Mouse (Mus musculus): ENCODE measurements at regions not wholly inside any gene's neighbourhood (a gene's known extent, or its start where the extent isn't known, plus 50 kb on each side); places are given as distances from the start of the nearest gene placed in this dataset.

DNA sequence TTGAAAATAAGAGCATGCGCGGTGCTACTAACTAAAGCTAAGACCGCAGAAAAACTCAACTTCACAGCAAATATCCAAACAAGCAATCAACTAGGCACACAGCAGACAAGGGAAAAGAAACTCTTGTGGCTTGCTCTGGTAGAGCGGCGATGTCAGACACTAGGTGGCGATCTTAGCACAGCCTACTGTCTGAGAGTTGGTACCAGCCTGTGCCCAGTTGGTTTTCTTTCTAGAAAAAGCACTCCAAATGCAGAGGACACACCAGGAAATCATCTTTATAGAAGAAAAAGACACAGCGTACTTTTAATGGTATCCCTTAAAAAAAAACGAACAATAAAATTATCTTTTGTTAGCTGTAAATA, 115.6 kb downstream of the Kdr start:
- Histone ChIP-seq H3K27ac (ENCODE audit: low read depth, low read length) (no peak overlapping the region), H3K36me3 (ENCODE audit: control insufficient read depth, insufficient read depth, low read length) (no peaks in the 10 kb centered on the region), H3K4me1 (ENCODE audit: control insufficient read depth, insufficient read depth, low read length) (no peaks in the 10 kb centered on the region), H3K9me3 (ENCODE audit: control insufficient read depth, low read length) (no peaks in the 10 kb centered on the region), H3K27me3 (ENCODE audit: control insufficient read depth, insufficient read depth, low read length) (no peaks in the 10 kb centered on the region), H3K4me2 (ENCODE audit: low read depth, low read length) (no peak overlapping the region), H3K9ac (replicated peaks; ENCODE audit: low read depth, low read length) (no peak overlapping the region), H3K4me3 (ENCODE audit: low read depth, low read length) (no peak overlapping the region)
- WGBS, result 17% methylated on average over 8 of the region's 8 CpGs
- ATAC-seq (ENCODE audit: low read depth), result peak; percentile 61; the same call in 1 of the 2 replicates

DNA sequence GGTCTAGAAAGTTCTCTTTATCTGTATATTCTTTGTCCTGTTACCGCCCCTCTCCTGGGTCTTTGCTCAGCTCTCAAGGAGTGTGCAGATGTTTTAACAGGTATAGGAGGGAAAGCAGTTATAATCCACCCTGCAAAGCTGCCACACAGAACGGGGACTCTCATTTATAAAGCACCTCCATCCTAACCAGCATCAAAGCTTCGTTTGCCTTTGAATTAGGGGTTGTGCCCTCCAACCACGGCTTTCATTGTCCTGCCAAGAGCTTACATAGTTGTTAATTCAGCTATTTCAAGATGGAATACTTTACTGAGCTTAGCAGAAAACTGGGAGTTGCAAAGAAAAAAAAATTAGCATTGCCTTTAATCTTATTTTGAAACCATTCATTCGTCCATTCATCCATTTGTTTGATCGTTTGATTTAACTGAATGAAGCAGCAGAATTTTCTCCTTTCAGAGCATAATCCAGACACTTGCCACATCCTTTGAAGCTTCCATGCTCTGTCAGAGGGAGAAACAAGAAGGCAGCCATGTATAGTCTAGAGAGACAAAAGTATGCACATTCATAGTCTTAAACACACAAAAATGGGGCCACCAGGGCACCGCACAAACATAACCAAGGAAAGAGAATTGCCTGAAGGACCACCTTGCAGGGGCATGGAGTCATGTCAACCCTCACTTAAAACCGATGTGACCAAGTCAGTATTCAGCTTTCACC, 116.2 kb downstream of the Kdr start:
- Histone ChIP-seq H3K4me2 (ENCODE audit: low read depth, low read length) (no peak overlapping the region), H3K36me3 (ENCODE audit: control insufficient read depth, insufficient read depth, low read length) (no peaks in the 10 kb centered on the region), H3K27ac (ENCODE audit: low read depth, low read length) (no peak overlapping the region), H3K27me3 (ENCODE audit: control insufficient read depth, insufficient read depth, low read length) (no peaks in the 10 kb centered on the region), H3K9ac (replicated peaks; ENCODE audit: low read depth, low read length) (no peak overlapping the region), H3K9me3 (ENCODE audit: control insufficient read depth, low read length) (no peaks in the 10 kb centered on the region), H3K4me3 (ENCODE audit: low read depth, low read length) (no peak overlapping the region), H3K4me1 (ENCODE audit: control insufficient read depth, insufficient read depth, low read length) (no peaks in the 10 kb centered on the region)
- no peak for ATAC-seq (ENCODE audit: low read depth)
- WGBS, result 39% methylated on average over 8 of the region's 8 CpGs

DNA sequence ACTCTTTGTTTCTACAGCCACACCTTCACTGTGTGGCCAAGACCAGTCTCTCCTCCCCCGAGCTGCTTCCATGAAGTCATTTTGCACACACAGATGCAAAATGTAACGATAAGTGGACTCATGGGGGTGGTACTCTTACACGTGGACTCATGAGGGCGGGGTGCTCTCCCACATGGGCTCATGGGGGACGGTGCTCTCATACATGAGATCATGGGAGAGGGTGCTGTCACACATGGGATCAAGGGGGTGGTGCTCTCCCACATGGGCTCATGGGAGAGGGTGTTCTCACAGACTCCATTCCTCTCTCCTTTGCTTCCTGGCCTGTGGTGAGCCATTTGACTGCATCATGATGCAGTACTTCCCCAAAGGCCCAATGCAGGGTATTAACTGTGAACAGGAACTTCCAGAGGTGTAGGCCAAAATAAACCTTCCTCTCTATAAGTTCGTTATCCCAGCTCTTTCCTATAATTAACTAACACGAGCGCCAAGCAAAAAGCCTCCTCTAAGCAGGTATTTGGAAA, 118.9 kb downstream of the Kdr start:
- Histone ChIP-seq H3K4me2 (ENCODE audit: low read depth, low read length) (no peak overlapping the region), H3K9ac (replicated peaks; ENCODE audit: low read depth, low read length) (no peak overlapping the region), H3K27ac (ENCODE audit: low read depth, low read length) (no peak overlapping the region), H3K9me3 (ENCODE audit: control insufficient read depth, low read length) (no peaks in the 10 kb centered on the region), H3K4me1 (ENCODE audit: control insufficient read depth, insufficient read depth, low read length) (no peaks in the 10 kb centered on the region), H3K4me3 (ENCODE audit: low read depth, low read length) (no peak overlapping the region), H3K27me3 (ENCODE audit: control insufficient read depth, insufficient read depth, low read length) (no peaks in the 10 kb centered on the region), H3K36me3 (ENCODE audit: control insufficient read depth, insufficient read depth, low read length) (no peaks in the 10 kb centered on the region)
- ATAC-seq (ENCODE audit: low read depth), result no peak
- 90% methylated on average over 8 of the region's 8 CpGs for WGBS

DNA sequence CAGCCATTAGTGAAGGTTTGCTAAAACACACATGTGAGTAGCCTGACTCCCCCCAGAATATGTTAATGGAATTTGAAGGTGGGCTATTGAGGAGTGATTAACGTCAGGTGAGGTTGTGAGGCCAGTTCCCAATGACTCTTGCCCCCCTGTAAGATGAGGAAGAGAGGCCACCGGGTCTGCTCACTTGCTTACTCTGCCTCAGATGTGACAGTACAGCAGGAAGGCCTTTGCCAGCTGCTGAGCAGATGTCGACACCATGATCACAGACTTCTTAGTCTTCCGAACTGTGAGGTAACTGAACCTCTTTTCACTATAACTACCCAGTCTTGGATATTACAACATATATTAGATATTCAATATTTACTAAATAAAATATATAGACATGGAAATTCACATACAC, 127.4 kb downstream of the Kdr start:
- Histone ChIP-seq H3K4me2 (ENCODE audit: low read depth, low read length) (no peak overlapping the region), H3K27ac (ENCODE audit: low read depth, low read length) (no peak overlapping the region), H3K36me3 (ENCODE audit: control insufficient read depth, insufficient read depth, low read length) (no peaks in the 10 kb centered on the region), H3K9me3 (ENCODE audit: control insufficient read depth, low read length) (no peaks in the 10 kb centered on the region), H3K4me1 (ENCODE audit: control insufficient read depth, insufficient read depth, low read length) (no peaks in the 10 kb centered on the region), H3K27me3 (ENCODE audit: control insufficient read depth, insufficient read depth, low read length) (no peaks in the 10 kb centered on the region), H3K9ac (replicated peaks; ENCODE audit: low read depth, low read length) (no peak overlapping the region), H3K4me3 (ENCODE audit: low read depth, low read length) (no peak overlapping the region)
- no peak for ATAC-seq (ENCODE audit: low read depth)
- 91% methylated on average over 4 of the region's 4 CpGs for WGBS

DNA sequence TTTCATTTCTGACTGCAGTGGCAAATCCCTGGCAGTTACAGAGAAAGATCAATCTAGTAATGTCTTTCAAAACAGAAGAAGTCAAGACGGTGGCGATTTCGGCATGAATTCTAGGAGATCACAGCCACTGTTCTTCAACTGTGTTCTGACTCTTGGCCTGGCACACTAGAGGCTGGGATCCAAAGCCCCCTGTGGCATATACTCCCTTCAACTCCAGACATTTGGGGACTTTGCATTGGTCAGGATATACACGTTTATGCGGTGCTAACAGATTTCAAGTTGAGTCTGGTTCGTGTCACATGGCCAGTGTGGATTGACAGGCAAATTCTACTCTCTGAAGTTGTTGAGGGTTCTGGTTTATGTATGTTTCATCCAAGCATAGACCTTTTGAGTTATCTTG, 130.3 kb downstream of the Kdr start:
- no peaks in the 10 kb centered on the region for H3K36me3 ChIP-seq (ENCODE audit: control insufficient read depth, insufficient read depth, low read length)
- no peaks in the 10 kb centered on the region for H3K27me3 ChIP-seq (ENCODE audit: control insufficient read depth, insufficient read depth, low read length)
- no peak overlapping the region for H3K9ac ChIP-seq (replicated peaks; ENCODE audit: low read depth, low read length)
- ATAC-seq (ENCODE audit: low read depth), result no peak
- no peaks in the 10 kb centered on the region for H3K4me1 ChIP-seq (ENCODE audit: control insufficient read depth, insufficient read depth, low read length)
- no peaks in the 10 kb centered on the region for H3K9me3 ChIP-seq (ENCODE audit: control insufficient read depth, low read length)
- H3K4me2 ChIP-seq (ENCODE audit: low read depth, low read length), result no peak overlapping the region
- 95% methylated on average over 6 of the region's 6 CpGs for WGBS
- no peak overlapping the region for H3K27ac ChIP-seq (ENCODE audit: low read depth, low read length)
- no peak overlapping the region for H3K4me3 ChIP-seq (ENCODE audit: low read depth, low read length)

DNA sequence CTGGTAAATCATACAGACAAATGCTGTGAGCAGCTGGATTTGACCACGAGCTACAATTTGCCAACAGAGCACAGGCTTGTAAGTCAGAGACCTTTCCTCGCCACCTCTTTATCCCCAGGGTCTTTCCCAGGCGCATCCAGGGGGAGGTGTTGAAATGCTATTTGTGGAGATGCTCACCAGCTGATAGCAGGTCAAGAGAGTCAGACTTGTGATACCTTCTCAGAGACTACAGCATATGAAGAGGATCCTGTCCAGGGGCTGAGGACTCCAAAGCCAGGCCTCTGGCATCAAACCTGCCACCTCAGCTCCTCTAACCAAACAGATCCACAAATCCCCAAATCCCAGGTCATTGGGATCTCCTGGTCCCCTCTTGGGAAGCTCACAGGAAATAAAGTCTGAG, 130.9 kb downstream of the Kdr start:
- Histone ChIP-seq H3K4me2 (ENCODE audit: low read depth, low read length) (no peak overlapping the region), H3K9me3 (ENCODE audit: control insufficient read depth, low read length) (no peaks in the 10 kb centered on the region), H3K27ac (ENCODE audit: low read depth, low read length) (no peak overlapping the region), H3K36me3 (ENCODE audit: control insufficient read depth, insufficient read depth, low read length) (no peaks in the 10 kb centered on the region), H3K4me3 (ENCODE audit: low read depth, low read length) (no peak overlapping the region), H3K4me1 (ENCODE audit: control insufficient read depth, insufficient read depth, low read length) (no peaks in the 10 kb centered on the region), H3K9ac (replicated peaks; ENCODE audit: low read depth, low read length) (no peak overlapping the region), H3K27me3 (ENCODE audit: control insufficient read depth, insufficient read depth, low read length) (no peaks in the 10 kb centered on the region)
- ATAC-seq (ENCODE audit: low read depth), result no peak
- WGBS, result 78% methylated on average over 3 of the region's 3 CpGs

DNA sequence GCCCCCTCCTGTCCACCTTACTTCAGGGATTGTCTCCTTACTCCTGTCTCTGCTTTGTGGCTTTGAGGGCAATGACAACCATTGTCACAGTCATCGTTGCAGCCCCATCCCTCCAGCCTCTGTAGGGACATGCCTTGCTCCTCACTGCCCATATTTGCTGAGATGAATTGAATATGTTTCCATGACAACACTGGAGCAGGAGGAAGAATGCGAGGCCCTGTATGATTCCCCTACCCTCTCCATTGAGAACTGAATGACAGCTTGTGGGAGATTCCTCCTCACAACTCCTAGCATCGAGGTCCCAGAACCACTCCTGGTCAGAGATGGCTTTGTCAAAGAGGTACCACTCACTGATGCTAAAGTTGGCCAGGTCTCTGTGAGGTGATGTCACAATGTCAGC, 132.2 kb downstream of the Kdr start:
- Histone ChIP-seq H3K4me3 (ENCODE audit: low read depth, low read length) (no peak overlapping the region), H3K27me3 (ENCODE audit: control insufficient read depth, insufficient read depth, low read length) (no peaks in the 10 kb centered on the region), H3K9me3 (ENCODE audit: control insufficient read depth, low read length) (no peaks in the 10 kb centered on the region), H3K4me1 (ENCODE audit: control insufficient read depth, insufficient read depth, low read length) (no peaks in the 10 kb centered on the region), H3K27ac (ENCODE audit: low read depth, low read length) (no peak overlapping the region), H3K9ac (replicated peaks; ENCODE audit: low read depth, low read length) (no peak overlapping the region), H3K36me3 (ENCODE audit: control insufficient read depth, insufficient read depth, low read length) (no peaks in the 10 kb centered on the region), H3K4me2 (ENCODE audit: low read depth, low read length) (no peak overlapping the region)
- ATAC-seq (ENCODE audit: low read depth), result no peak
- 30% methylated on average over 3 of the region's 3 CpGs for WGBS

DNA sequence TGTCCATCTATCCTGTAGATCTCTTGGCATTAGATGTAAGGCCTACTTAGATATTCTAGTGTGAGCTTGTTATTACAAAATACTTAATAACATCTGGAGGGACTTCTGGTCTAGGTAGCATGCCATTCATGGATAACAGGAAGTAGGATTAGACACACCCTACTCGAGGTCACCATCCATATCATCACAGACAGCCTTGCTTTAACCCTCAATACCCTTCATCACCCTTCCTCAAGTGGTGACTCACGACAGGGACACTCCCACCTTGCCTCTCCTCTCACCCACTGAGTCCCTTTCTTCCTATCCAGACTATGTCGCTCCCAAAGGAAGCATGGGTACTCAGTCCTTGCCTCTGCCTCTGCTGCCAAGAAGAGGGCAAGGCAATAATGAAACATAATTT, 134.5 kb downstream of the Kdr start:
- Histone ChIP-seq H3K4me2 (ENCODE audit: low read depth, low read length) (no peak overlapping the region), H3K9me3 (ENCODE audit: control insufficient read depth, low read length) (no peaks in the 10 kb centered on the region), H3K36me3 (ENCODE audit: control insufficient read depth, insufficient read depth, low read length) (no peaks in the 10 kb centered on the region), H3K4me1 (ENCODE audit: control insufficient read depth, insufficient read depth, low read length) (no peaks in the 10 kb centered on the region), H3K4me3 (ENCODE audit: low read depth, low read length) (no peak overlapping the region), H3K27me3 (ENCODE audit: control insufficient read depth, insufficient read depth, low read length) (no peaks in the 10 kb centered on the region), H3K9ac (replicated peaks; ENCODE audit: low read depth, low read length) (no peak overlapping the region), H3K27ac (ENCODE audit: low read depth, low read length) (no peak overlapping the region)
- ATAC-seq (ENCODE audit: low read depth), result no peak
- 83% methylated on average over 3 of the region's 3 CpGs for WGBS

DNA sequence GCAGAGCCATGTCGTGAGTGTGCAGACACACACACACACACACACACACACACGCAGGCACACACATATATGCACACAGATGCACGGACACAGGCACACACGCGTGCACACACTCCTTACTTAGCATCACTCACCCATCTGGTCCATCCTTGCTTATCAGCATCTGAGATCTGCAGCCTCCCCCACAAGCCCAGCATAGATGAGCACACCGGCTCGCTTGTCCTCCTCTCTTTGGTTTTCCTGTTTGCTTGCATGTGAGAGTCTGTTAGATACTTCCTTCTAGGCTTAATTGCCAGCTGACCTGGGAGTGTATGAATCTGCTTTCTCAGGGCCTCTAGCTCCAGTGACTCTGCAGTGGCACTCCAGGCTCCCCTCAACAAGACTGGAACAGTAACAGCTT, 137.8 kb downstream of the Kdr start:
- Histone ChIP-seq H3K27ac (ENCODE audit: low read depth, low read length) (no peak overlapping the region), H3K4me1 (ENCODE audit: control insufficient read depth, insufficient read depth, low read length) (no peaks in the 10 kb centered on the region), H3K9ac (replicated peaks; ENCODE audit: low read depth, low read length) (no peak overlapping the region), H3K4me2 (ENCODE audit: low read depth, low read length) (no peak overlapping the region), H3K4me3 (ENCODE audit: low read depth, low read length) (no peak overlapping the region), H3K27me3 (ENCODE audit: control insufficient read depth, insufficient read depth, low read length) (no peaks in the 10 kb centered on the region), H3K36me3 (ENCODE audit: control insufficient read depth, insufficient read depth, low read length) (no peaks in the 10 kb centered on the region), H3K9me3 (ENCODE audit: control insufficient read depth, low read length) (no peaks in the 10 kb centered on the region)
- WGBS, result 93% methylated on average over 7 of the region's 7 CpGs
- ATAC-seq (ENCODE audit: low read depth), result no peak
